Mouse (Mus musculus): Measurements from ENCODE around the gene Ddx39. TPM values are rescaled to one million over a fixed set of nuclear protein-coding genes. Genes with fewer than 3 reads are reported as not detected.

Gene Ddx39
- total RNA-seq, 2 experiments from 2014 or later, result 15.8 to 17.2 TPM

DNA sequence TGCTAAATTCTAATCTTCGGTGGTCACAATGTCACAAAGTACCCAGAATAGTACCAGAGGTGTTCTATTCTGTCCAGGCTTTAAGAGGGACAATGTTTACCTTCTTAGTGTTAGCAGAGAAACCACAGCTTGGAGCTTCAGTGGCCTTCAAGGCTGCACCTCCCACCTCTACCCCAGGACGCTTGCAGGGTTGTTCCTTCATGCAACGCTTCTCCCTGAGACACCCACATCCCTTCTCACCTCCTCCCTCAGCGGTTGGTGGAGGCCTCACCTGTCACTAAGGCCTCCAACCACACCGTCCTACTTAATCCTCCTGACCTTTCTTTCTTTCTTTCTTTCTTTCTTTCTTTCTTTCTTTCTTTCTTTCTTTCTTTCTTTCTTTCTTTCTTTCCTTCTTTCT, 43.3 kb downstream of the Ddx39 start:
- no peak for DNase-seq
- intact Hi-C loops (cut with DNase I), result no loop called here

DNA sequence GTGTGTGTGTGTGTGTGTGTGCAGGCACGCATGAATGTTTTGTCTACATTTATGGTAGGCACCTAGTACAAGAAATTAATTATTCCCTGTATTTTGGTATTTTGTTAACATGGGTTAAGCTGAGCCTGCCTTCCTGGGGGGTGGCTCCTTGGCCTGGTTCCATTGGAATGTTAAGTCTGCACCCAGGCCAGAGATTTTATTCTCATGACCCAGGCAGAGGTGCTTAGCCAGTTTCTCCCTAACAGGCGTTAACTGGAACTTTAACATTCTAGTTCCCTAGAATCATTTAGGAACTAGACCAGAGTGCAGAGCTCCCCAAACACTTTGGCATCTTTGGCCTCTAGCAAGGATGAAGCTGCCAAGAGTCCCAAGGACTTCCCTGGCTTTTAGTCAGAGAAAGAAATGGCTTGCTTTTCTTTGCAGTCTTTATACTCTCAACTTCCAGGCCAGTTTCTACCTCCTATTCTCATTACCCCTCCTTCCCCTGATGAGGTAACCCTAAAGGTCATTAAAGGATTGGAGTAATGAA, 44.3 kb downstream of the Ddx39 start:
- intact Hi-C loops (cut with DNase I), result no loop called here
- no peak for DNase-seq

DNA sequence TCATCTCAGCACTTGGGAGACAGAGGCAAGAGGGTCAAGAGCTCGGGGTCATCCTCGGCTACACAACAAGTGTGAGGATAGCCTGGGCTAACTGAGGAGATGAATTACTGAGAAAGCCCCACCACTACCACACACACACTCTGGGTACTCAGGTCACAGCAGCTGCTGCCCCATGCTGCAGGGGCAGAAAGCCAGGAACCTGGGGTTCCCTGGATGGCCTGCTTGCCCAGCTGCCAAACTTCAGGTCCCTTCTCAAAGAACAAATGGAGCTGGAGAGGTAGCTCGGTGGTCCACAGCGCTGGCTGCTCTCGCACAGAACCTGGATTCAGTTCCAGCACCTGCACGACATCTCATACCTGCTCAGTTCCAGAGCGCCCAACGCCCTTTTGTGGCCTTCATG, 49.1 kb downstream of the Ddx39 start:
- intact Hi-C loops (cut with DNase I), result no loop called here
- no peak for DNase-seq

DNA sequence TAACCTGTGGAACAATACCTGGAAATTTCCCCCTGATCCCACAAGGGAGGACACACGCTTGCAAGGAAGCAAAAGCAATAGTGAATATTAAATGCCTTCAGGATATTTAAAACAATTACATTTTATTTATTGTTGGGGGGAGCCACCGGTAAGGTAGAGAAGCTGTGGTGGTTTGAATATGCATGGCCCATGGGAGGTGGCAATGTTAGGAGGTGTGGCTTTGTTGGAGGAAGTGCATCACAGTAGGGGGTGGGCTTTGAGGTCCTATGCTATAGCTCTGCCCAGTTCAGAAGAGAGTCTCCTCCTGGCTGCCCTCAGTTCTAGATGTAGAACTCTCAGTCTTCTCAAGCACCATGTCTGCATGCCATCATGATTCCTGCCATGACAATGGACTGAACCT, 49.7 kb downstream of the Ddx39 start:
- intact Hi-C loops (cut with DNase I), result no loop called here
- no peak for DNase-seq

DNA sequence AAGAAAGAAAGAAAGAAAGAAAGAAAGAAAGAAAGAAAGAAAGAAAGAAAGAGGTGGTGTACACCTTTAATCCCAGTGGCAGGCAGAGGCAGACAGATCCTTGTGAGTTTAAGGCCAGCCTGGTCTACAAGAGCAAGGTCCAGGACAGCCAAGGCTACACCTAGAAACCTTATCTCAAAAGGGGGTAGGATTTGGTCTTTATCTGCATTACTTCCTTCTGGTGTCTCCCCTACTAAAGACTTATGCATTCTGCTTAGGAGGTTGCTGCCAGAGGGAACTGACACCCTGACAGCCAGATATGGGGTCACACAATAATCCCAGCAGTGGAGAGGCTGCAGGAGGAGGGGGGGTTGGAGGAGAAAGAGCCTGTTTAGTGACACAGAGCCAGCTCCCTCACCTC, 50.7 kb downstream of the Ddx39 start:
- DNase-seq, result no peak
- intact Hi-C loops (cut with DNase I), result no loop called here

DNA sequence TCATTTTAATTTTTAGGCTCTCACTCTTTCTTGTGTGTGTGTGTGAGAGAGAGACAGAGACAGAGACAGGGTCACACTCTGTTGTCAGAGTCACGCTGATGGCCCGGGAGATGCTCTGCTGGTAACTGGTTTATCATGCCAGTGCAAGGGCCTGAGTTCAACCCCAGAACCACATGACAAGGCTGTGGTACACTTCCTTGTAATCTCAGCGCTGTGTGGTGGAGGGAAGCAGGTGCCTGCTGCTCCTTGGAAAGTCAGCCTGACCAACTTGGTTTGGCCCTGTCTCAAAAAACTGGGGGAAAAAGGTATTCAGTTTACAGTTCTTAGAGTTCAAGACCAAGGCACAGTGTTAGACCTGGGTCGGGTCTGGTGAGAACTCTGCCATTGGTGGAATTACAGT, 52.5 kb downstream of the Ddx39 start:
- intact Hi-C loops (cut with DNase I), result no loop called here
- DNase-seq, result no peak

DNA sequence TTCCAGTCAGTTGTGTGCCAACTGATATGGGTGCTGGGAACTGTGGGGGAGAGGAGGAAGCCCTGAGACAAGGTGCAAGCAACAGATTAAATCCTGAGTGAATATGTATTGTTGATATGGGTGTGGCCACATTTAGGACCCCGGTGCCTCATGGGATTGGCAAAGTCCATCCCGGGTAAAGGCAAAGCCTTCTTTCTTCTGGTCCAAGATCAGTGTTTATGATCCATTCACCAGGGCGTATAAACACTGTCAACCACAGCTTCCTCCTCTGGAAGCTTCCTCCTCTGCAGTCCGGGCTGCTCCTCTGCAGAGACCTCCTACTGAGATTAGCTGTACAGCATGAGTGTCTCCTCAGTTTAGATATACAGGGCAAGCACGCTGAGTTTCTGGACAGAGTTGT, 53.5 kb downstream of the Ddx39 start:
- DNase-seq, result peak in 1 of 2 experiments; percentile 15
- intact Hi-C loops (cut with DNase I), result no loop called here

DNA sequence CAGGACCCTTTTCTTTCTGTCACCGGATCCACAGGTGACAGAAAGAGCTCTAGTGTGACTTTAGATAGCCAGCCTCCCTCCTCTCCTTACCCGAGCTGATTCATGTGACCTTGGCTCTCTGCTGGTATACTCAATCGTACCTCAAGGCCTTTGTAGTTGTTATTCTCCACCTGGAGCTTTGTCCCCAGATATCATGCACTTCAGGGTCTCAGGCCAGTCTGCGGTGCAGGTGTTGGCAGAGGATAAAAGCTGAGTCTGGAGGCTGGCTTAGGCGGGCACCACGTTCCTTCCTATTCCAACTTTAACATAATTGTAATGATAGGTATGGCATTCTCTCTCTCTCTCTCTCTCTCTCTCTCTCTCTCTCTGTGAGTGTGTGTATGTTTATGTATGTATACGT, 54.7 kb downstream of the Ddx39 start:
- no peak for DNase-seq
- intact Hi-C loops (cut with DNase I), result no loop called here

DNA sequence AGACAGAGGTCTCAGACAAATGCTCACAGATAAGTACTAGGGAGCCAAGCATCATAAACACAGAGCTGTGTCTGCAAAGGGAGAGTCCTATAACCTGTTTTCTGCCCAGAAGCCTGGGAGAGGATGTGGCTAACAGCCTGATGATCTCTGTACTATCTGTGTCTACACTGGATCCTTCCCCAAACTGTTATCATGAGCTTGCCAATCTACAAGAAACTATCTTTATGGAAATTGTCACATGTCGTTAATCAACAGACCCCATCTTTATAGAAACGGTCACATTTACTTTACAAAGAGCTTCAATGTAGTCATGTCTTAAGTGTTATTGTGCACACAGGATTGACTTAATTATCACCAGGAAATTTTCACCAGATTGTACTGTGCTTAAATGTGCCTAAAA, 55.7 kb downstream of the Ddx39 start:
- no peak for DNase-seq
- intact Hi-C loops (cut with DNase I), result no loop called here

DNA sequence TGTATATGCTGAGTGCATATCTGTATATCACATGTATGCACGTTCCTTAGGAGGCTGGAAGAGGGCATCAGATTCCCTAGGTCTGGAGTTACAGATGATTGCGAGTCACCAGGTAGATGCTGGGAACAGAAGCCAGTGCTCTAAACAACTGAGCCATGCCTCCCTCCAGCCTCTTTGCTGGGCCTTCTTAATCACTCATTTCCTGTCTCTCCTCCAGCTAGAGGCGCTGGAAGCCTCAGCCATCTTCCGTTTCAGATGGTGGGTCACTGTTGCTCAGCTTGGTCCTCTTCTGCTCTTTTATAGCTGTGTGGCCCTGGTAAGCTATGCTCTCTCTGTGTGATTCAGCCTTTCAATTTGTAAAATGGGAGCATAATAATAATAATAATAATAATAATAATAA, 56.8 kb downstream of the Ddx39 start:
- intact Hi-C loops (cut with DNase I), result no loop called here
- no peak for DNase-seq

DNA sequence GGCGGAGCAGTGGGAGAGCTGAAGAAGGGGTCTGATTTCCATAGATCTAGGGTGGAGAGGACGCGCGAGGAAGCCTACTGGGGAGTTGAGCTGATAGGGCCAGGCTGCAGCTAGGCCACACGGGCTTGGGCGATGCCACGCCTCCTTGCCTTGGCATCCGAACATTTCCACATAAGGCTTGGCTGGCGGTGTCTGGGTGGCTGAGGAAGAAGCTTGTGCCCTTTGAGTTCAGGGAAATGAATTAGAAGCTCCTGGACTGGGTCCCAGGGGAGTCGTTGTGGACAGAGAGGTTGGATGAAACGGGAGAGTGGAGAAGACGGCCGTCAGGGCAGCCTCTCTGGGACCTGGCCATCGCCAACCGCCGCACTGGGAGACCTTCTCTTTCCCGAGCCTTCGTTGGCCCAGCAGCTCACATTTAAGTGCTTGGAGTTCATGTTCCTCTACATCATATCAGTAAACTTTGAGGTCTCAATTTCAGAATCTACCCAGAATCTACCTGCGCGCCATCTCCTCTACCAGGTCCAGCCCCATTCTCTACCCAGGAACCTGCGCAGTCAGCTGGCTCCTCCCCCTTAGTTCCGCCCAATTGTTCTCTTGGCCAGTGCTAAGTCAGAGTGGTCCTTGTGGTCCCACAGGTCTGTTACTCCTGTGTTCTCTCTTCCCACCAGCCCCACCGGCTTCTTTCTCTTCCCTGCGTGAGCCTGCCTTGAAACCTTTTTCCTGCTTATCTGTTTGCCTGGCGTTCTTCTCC, 57.9 kb downstream of the Ddx39 start:
- DNase-seq, result peak; percentile 39 to 50
- intact Hi-C loops (cut with DNase I), result no loop called here

DNA sequence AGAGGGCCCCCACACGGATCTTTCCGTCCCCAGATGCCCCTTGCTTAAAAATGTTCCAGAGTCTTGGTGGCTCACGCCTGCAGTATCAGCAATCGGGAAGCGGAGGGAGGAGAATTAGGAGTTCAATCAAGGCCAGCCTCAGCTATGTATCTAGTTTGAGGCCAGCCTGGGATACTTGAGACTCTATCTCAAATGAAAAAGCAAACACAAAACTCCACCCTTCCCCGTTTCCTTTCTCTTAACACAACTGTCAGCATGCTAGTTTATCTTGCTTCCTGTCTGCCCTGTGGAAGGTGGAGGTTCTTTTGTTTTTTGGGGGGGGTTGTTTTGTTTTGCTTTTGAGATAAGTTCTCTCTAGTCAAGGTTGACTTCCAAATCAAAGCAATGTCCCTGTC, 58.5 kb downstream of the Ddx39 start:
- intact Hi-C loops (cut with DNase I), result no loop called here

DNA sequence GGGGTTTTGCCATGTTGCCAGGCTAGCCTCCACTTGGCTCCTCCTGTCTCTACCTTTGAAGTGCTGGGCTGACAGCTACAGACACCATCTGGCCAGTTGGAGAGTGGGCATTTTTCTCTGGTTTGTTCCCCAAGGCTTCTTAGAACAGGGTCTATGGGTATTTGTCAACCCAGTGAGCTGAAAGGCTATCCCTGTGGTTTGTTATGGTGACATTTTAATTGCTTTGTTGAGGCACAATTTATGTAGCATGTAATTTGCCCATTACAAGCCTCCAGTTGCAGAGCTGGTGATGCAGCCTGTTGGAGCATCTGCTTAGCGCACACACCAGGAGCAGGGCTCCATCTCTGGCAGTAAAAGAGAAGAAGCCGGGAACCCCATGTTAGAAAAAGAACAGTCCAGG, 59.2 kb downstream of the Ddx39 start:
- DNase-seq, result no peak
- intact Hi-C loops (cut with DNase I), result no loop called here

More for the DNA sequence above, 58.5 kb downstream of the Ddx39 start:
- DNase-seq, result no peak

Small RNAs within 50 kb of the gene (microRNA-seq; reads per million reads assigned to microRNA genes)
- gene Mir1668 (ENCODE audit: borderline number of aligned reads in 2 of 2), result 0 reads per million in 2 experiments

Other genes with a start within 250 kb of the Ddx39 start
- not detected for gene Olfr370, start 179.4 kb upstream of the Ddx39 start, total RNA-seq (2021)
- gene Ndufb7, start 148.5 kb upstream of the Ddx39 start, total RNA-seq (2021), result 100 to 1,000 TPM; 712 to 745 TPM
- gene Tecr, start 107.2 kb upstream of the Ddx39 start, total RNA-seq (2021), result 100 to 1,000 TPM; 431 to 554 TPM
- 10 to 100 TPM; 10.7 to 16.0 TPM for gene Dnajb1, start 107.0 kb upstream of the Ddx39 start, total RNA-seq (2021)
- 10 to 100 TPM; 25.2 to 28.3 TPM for gene Gipc1, start 62.5 kb upstream of the Ddx39 start, total RNA-seq (2021)
- under 1 TPM; 0.27 to 0.75 TPM for gene Ptger1, start 48.5 kb upstream of the Ddx39 start, total RNA-seq (2021)
- 10 to 100 TPM; 53.7 to 62.4 TPM for gene Pkn1, start 16.0 kb upstream of the Ddx39 start, total RNA-seq (2021)
- gene Adgre5, start 26.1 kb downstream of the Ddx39 start, total RNA-seq (2021), result 10 to 100 TPM; 39.5 to 52.7 TPM
- gene Adgrl1, start 184.9 kb downstream of the Ddx39 start, total RNA-seq (2021), result 10 to 100 TPM; 13.9 to 15.0 TPM
- gene Gm10644, start 240.0 kb downstream of the Ddx39 start, total RNA-seq (2021), result under 1 TPM; 0.92 to 0.95 TPM
- gene Asf1b, start 240.3 kb downstream of the Ddx39 start, total RNA-seq (2021), result 1 to 10 TPM; 1.2 to 2.4 TPM